Mouse (Mus musculus) kidney, adult 2 months (tissue): ENCODE measurements around the gene Ermp1. TPM values are rescaled to one million over a fixed set of nuclear protein-coding genes. Genes with fewer than 3 reads are reported as not detected.

ENCODE experiments used
- DNase-seq: peaks from one replicate; pipeline ENCODE4 v3.0.0; 2021
- H3K27ac ChIP-seq: fragments of 200-500 bp; 2 replicates; pipeline ENCODE4 v1.5.1; 2012; ENCODE audit warnings: low read depth, low read length, control low read depth, inconsistent platforms; ENCODE audit not compliant: insufficient read depth
- H3K27me3 ChIP-seq: fragments of 200-500 bp; replicated peaks from 2 replicates; pipeline ENCODE4 v1.6.1; 2012; ENCODE audit warnings: mild to moderate bottlenecking, moderate library complexity, low read length, inconsistent platforms; ENCODE audit not compliant: control insufficient read depth, insufficient read depth
- H3K36me3 ChIP-seq: fragments of 200-500 bp; 2 replicates; pipeline ENCODE4 v1.6.1; 2012; ENCODE audit warnings: mild to moderate bottlenecking, moderate library complexity, low read length, inconsistent platforms; ENCODE audit not compliant: control insufficient read depth, insufficient read depth
- H3K4me1 ChIP-seq: fragments of 200-500 bp; 2 replicates; pipeline ENCODE4 v1.6.1; 2011; ENCODE audit warnings: low read length; ENCODE audit not compliant: control insufficient read depth, insufficient read depth
- H3K4me3 ChIP-seq: fragments of 200-500 bp; 2 replicates; pipeline ENCODE4 v1.5.1; 2011; ENCODE audit warnings: mild to moderate bottlenecking, low read depth, low read length, control low read depth; ENCODE audit not compliant: insufficient read depth
- CTCF ChIP-seq: fragments of 200-500 bp; conservative IDR thresholded peaks from 2 replicates; pipeline ENCODE4 v1.5.1; 2011; ENCODE audit warnings: low read depth, mild to moderate bottlenecking, control low read depth, low read length, moderate library complexity, mixed read lengths; ENCODE audit not compliant: insufficient read depth, insufficient read length
- POLR2A ChIP-seq: fragments of 200-500 bp; IDR thresholded peaks from one replicate; pipeline ENCODE4 v1.6.1; 2011; ENCODE audit warnings: low read depth, low read length, control low read depth
- WGBS: fragments of 180-500 bp; shearing (Covaris S2); methylation state at CpG from one replicate; pipeline ENCODE4 v1.1.7; 2018; 5-methylcytosine and 5-hydroxymethylcytosine counted together
- polyA plus RNA-seq: library from polyadenylated mRNA; depleted of rRNA; stranded (reverse); fragments of >200 nt; gene quantifications from 2 replicates; pipeline ENCODE4 v1.2.3, GENCODE M21; 2012; rRNA removed

Ermp1 gene
- polyA plus RNA-seq, 1 experiment = 23.9 TPM

DNA sequence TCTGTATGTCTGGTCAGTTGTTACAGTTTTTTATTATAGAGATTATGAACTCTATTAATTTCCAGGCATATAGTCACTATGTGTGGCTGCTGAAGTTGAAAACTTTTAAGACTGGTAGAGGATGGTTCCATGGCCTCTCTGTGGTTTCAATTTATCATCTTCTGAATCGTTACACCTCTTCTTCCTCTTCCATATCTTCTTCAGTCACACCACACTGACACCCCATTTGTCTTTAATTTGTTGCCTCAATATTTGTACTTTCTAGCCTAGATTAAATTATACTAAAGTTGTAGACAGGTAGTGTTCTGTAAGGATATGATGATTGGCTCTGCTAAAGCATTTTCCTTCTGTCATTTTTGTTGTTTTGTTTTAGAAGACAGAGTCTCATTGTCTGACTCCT lies 81.7 kb downstream of the Ermp1 start:
- no peak for TF ChIP-seq POLR2A
- no peak for TF ChIP-seq CTCF
- Histone ChIP-seq H3K4me3 (no peak overlapping the region), H3K27me3 (no peaks in the 10 kb centered on the region), H3K36me3 (peaks cover 3% of the 10 kb centered on the region; the same call in 1 of the 2 replicates), H3K27ac (no peak overlapping the region), H3K4me1 (no peaks in the 10 kb centered on the region)
- 88% methylated on average over 1 of the region's 1 CpGs for WGBS
- DNase-seq = no peak

DNA sequence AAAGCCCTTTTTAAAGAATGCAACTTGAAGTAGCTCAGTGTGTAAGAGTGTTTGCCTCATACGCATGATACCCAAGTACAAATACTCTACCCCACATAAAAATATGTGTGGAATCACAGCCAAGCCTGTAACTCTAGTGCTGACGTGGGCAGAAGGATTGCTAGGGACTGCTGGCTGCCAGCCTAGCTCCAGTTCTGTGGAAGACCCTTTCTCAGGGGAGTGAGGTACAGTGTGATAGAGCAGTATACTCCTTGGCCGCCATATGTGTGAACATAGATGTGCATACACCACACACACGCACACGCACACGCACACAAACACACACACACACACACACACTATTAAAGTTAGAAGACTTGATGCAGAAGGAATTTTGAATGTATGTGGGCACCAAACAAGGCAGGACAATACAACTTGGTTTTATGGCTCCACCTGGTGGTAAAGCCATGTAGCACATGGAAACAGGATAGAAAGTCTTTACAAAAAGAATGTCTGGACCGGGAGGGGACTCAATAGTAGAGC lies 84.9 kb downstream of the Ermp1 start:
- 60% methylated on average over 7 of the region's 7 CpGs for WGBS
- Histone ChIP-seq H3K4me1 (peaks cover 7% of the 10 kb centered on the region; the same call in 1 of the 2 replicates), H3K27ac (no peak overlapping the region), H3K4me3 (no peak overlapping the region), H3K27me3 (no peaks in the 10 kb centered on the region), H3K36me3 (no peaks in the 10 kb centered on the region)
- peak; percentile 72 for DNase-seq
- TF ChIP-seq POLR2A = no peak
- 0 out of 2 replicates have a peak, but pooled peaks have one; percentile 33 for TF ChIP-seq CTCF

DNA sequence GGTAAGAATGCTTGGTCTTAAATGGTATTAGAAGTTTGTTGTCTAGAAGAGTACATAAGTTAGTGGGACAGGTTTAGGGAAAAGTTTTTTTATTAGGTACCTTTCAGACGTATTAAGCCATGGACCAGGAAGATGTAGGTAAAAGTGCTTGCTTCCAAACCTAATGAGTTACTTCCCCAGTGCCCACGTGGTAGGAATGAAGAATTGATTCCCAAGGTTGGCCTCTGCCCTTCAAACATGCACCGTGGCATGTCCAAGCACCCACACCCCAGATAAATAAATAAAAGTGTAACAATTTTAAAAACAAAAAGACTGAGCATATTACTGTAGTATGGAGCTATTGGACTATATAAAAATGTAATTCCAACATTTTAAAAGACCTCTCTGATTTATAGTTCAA lies 85.6 kb downstream of the Ermp1 start:
- TF ChIP-seq CTCF (no peak), POLR2A (no peak)
- peak; percentile 8 for DNase-seq
- Histone ChIP-seq H3K4me3 (no peak overlapping the region), H3K36me3 (no peaks in the 10 kb centered on the region), H3K27me3 (no peaks in the 10 kb centered on the region), H3K4me1 (peaks cover 7% of the 10 kb centered on the region; the same call in 1 of the 2 replicates), H3K27ac (no peak overlapping the region)
- WGBS = 35% methylated on average over 3 of the region's 3 CpGs

DNA sequence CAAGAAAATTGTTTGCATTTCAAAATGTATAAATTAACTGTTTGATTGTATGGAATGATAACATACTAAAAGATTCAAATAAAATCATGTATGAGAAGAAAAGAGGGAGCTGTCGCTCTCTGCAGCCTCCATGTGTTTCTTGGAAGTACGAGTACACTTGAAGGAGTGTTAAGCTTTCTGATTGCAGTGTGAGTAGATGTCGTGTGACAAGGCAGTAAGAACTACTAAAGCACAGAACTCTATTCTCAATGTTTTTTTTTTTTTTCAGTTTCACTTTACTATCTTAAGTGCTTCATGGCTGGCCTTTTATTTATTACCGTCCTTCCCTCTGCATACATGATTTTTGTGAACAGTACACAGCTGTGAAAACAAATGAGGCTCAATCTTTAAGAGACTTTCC lies 86.0 kb downstream of the Ermp1 start:
- no peak overlapping the region for H3K4me3 ChIP-seq
- TF ChIP-seq CTCF = no peak
- no peak for TF ChIP-seq POLR2A
- no peak for DNase-seq
- WGBS = 75% methylated on average over 4 of the region's 4 CpGs
- H3K27ac ChIP-seq = no peak overlapping the region
- H3K27me3 ChIP-seq = no peaks in the 10 kb centered on the region
- H3K36me3 ChIP-seq = no peaks in the 10 kb centered on the region
- H3K4me1 ChIP-seq = peaks cover 7% of the 10 kb centered on the region; the same call in 1 of the 2 replicates

Other genes starting within 250 kb of the Ermp1 start
- 0.17 TPM in 1 of 2 replicates, not detected in the other for gene Pdcd1lg2, start 237.5 kb downstream of the Ermp1 start, polyA plus RNA-seq
- 8.9 and 10.4 TPM in 2 replicates for gene Ric1, start 126.1 kb downstream of the Ermp1 start, polyA plus RNA-seq
- not detected in 2 replicates for gene Mlana, start 49.4 kb upstream of the Ermp1 start, polyA plus RNA-seq
- 7.4 TPM in 2 replicates for gene 9930021J03Rik, start 157.6 kb upstream of the Ermp1 start, polyA plus RNA-seq
- gene Ranbp6, start 164.6 kb upstream of the Ermp1 start, polyA plus RNA-seq = 1.9 and 2.5 TPM in 2 replicates